Mouse (Mus musculus) leukemia stem cell, adult 10-12 weeks (primary cell): ENCODE measurements around the gene Nek2. TPM values are rescaled to one million over a fixed set of nuclear protein-coding genes. Genes with fewer than 3 reads are reported as not detected.

ENCODE experiments used
- polyA plus RNA-seq: library from polyadenylated mRNA; stranded (reverse); fragments of >175 nt; gene quantifications from 2 replicates; pipeline ENCODE4 v1.2.3, GENCODE M21; 2012; ENCODE audit warnings: low replicate concordance

The Nek2 gene
- polyA plus RNA-seq, result 7.3 and 7.8 TPM in 2 replicates

GRCm38 (mm10) chr1:191821326-191822091 lies at the start of gene Nek2:
Gene Nek2 (plus strand): TSS chr1:191821444.

Other genes starting within 250 kb of the Nek2 start
- gene Dtl, start 245.9 kb upstream of the Nek2 start, polyA plus RNA-seq, result 8.2 and 26.9 TPM in 2 replicates
- 2.7 and 33.9 TPM in 2 replicates for gene Ints7, start 245.8 kb upstream of the Nek2 start, polyA plus RNA-seq
- 2.1 and 6.8 TPM in 2 replicates for gene Lpgat1, start 103.6 kb upstream of the Nek2 start, polyA plus RNA-seq
- gene Slc30a1, start 85.3 kb downstream of the Nek2 start, polyA plus RNA-seq, result 16.3 and 33.0 TPM in 2 replicates
- gene Rd3, start 155.9 kb downstream of the Nek2 start, polyA plus RNA-seq, result 0.38 TPM in 1 of 2 replicates, not detected in the other